Mouse (Mus musculus): ENCODE measurements around the gene Slc25a18. TPM values are rescaled to one million over a fixed set of nuclear protein-coding genes. Genes with fewer than 3 reads are reported as not detected.

The Slc25a18 gene
- polyA plus RNA-seq, 1 experiment = not detected

- under 1% methylated on average over 41 of the region's 41 CpGs for WGBS
- H3K27ac ChIP-seq (ENCODE audit: control insufficient read depth, insufficient read depth, low read depth, low read length, poor library complexity) = peak within 1 kb of the TSS; percentile 97
- TF ChIP-seq POLR2A (IDR thresholded peaks at IDR 0.05; ENCODE audit: borderline replicate concordance, control insufficient read depth, low read depth, low read length) = peak; percentile 85; the same call in 1 of the 2 replicates
- TF ChIP-seq CTCF (IDR thresholded peaks at IDR 0.05; ENCODE audit: control insufficient read depth, insufficient read depth, low read length) = no peak
- peak within 1 kb of the TSS; percentile 99 for H3K4me3 ChIP-seq (replicated peaks; ENCODE audit: control insufficient read depth, low read depth, low read length)
- H3K4me1 ChIP-seq (ENCODE audit: control insufficient read depth, insufficient read depth, low read length) = peaks cover 1% of the 10 kb centered on the region; the same call in 1 of the 2 replicates
These were observed 49.0 kb downstream of the Slc25a18 start, which contains the start of gene Atp6v1e1 for GRCm38 (mm10) chr6:120822307-120822928. TSS of gene Atp6v1e1 (minus strand) at chr6:120822793.

GRCm38 (mm10) chr6:120822937-120823614 is 49.7 kb downstream of the Slc25a18 start:
- Histone ChIP-seq H3K27ac (ENCODE audit: control insufficient read depth, insufficient read depth, low read depth, low read length, poor library complexity) (0 out of 2 replicates have a peak overlapping the region, but pooled peaks have one; percentile 12), H3K4me1 (ENCODE audit: control insufficient read depth, insufficient read depth, low read length) (peaks cover 3% of the 10 kb centered on the region), H3K4me3 (replicated peaks; ENCODE audit: control insufficient read depth, low read depth, low read length) (peak overlapping the region; percentile 42)
- WGBS = 39% methylated on average over 10 of the region's 10 CpGs
- TF ChIP-seq POLR2A (IDR thresholded peaks at IDR 0.05; ENCODE audit: borderline replicate concordance, control insufficient read depth, low read depth, low read length) (no peak), CTCF (IDR thresholded peaks at IDR 0.05; ENCODE audit: control insufficient read depth, insufficient read depth, low read length) (no peak)

- Histone ChIP-seq H3K27ac (ENCODE audit: control insufficient read depth, insufficient read depth, low read depth, low read length, poor library complexity) (no peak overlapping the region), H3K4me3 (replicated peaks; ENCODE audit: control insufficient read depth, low read depth, low read length) (no peak overlapping the region), H3K4me1 (ENCODE audit: control insufficient read depth, insufficient read depth, low read length) (peaks cover 1% of the 10 kb centered on the region)
- TF ChIP-seq POLR2A (IDR thresholded peaks at IDR 0.05; ENCODE audit: borderline replicate concordance, control insufficient read depth, low read depth, low read length) (no peak), CTCF (IDR thresholded peaks at IDR 0.05; ENCODE audit: control insufficient read depth, insufficient read depth, low read length) (no peak)
- WGBS = 30% methylated on average over 1 of the region's 1 CpGs
These were observed 56.7 kb downstream of the Slc25a18 start for GRCm38 (mm10) chr6:120830056-120830455.

GRCm38 (mm10) chr6:120830866-120831608 is 57.7 kb downstream of the Slc25a18 start:
- Histone ChIP-seq H3K4me1 (ENCODE audit: control insufficient read depth, insufficient read depth, low read length) (peaks cover 1% of the 10 kb centered on the region), H3K4me3 (replicated peaks; ENCODE audit: control insufficient read depth, low read depth, low read length) (no peak overlapping the region)

GRCm38 (mm10) chr6:120832097-120832496 is 58.7 kb downstream of the Slc25a18 start:
- 55% methylated on average over 4 of the region's 4 CpGs for WGBS
- TF ChIP-seq CTCF (IDR thresholded peaks at IDR 0.05; ENCODE audit: control insufficient read depth, insufficient read depth, low read length) (no peak), POLR2A (IDR thresholded peaks at IDR 0.05; ENCODE audit: borderline replicate concordance, control insufficient read depth, low read depth, low read length) (no peak)
- H3K4me3 ChIP-seq (replicated peaks; ENCODE audit: control insufficient read depth, low read depth, low read length) = no peak overlapping the region
- H3K27ac ChIP-seq (ENCODE audit: control insufficient read depth, insufficient read depth, low read depth, low read length, poor library complexity) = peak overlapping the region; percentile 2; the same call in 1 of the 2 replicates
- peaks cover 1% of the 10 kb centered on the region for H3K4me1 ChIP-seq (ENCODE audit: control insufficient read depth, insufficient read depth, low read length)

More at GRCm38 (mm10) chr6:120830866-120831608, 57.7 kb downstream of the Slc25a18 start:
- TF ChIP-seq CTCF (IDR thresholded peaks at IDR 0.05; ENCODE audit: control insufficient read depth, insufficient read depth, low read length) (no peak), POLR2A (IDR thresholded peaks at IDR 0.05; ENCODE audit: borderline replicate concordance, control insufficient read depth, low read depth, low read length) (no peak)
- peak overlapping the region; percentile 74 for H3K27ac ChIP-seq (ENCODE audit: control insufficient read depth, insufficient read depth, low read depth, low read length, poor library complexity)
- WGBS = 62% methylated on average over 4 of the region's 4 CpGs

GRCm38 (mm10) chr6:120834766-120835321 is 61.5 kb downstream of the Slc25a18 start:
- no peak for TF ChIP-seq CTCF (IDR thresholded peaks at IDR 0.05; ENCODE audit: control insufficient read depth, insufficient read depth, low read length)
- no peak for TF ChIP-seq POLR2A (IDR thresholded peaks at IDR 0.05; ENCODE audit: borderline replicate concordance, control insufficient read depth, low read depth, low read length)
- WGBS = 51% methylated on average over 4 of the region's 4 CpGs
- Histone ChIP-seq H3K4me3 (replicated peaks; ENCODE audit: control insufficient read depth, low read depth, low read length) (no peak overlapping the region), H3K27ac (ENCODE audit: control insufficient read depth, insufficient read depth, low read depth, low read length, poor library complexity) (no peak overlapping the region), H3K4me1 (ENCODE audit: control insufficient read depth, insufficient read depth, low read length) (no peaks in the 10 kb centered on the region; the same call in 1 of the 2 replicates)

GRCm38 (mm10) chr6:120835474-120836374 is 62.3 kb downstream of the Slc25a18 start, which contains the start of gene Bcl2l13:
TSS of gene Bcl2l13 (plus strand) at chr6:120836212.
- WGBS = 2% methylated on average over 40 of the region's 40 CpGs
- TF ChIP-seq POLR2A (IDR thresholded peaks at IDR 0.05; ENCODE audit: borderline replicate concordance, control insufficient read depth, low read depth, low read length) = peak; percentile 95; the same call in 1 of the 2 replicates
- TF ChIP-seq CTCF (IDR thresholded peaks at IDR 0.05; ENCODE audit: control insufficient read depth, insufficient read depth, low read length) = peak; percentile 67
- H3K4me1 ChIP-seq (ENCODE audit: control insufficient read depth, insufficient read depth, low read length) = peaks cover 1% of the 10 kb centered on the region; the same call in 1 of the 2 replicates
- peak within 1 kb of the TSS; percentile 80 for H3K27ac ChIP-seq (ENCODE audit: control insufficient read depth, insufficient read depth, low read depth, low read length, poor library complexity)
- H3K4me3 ChIP-seq (replicated peaks; ENCODE audit: control insufficient read depth, low read depth, low read length) = peak within 1 kb of the TSS; percentile 65

All from bone marrow, adult 2 months (tissue).